Mouse (Mus musculus): ENCODE data around the gene Dctn1.

DNA sequence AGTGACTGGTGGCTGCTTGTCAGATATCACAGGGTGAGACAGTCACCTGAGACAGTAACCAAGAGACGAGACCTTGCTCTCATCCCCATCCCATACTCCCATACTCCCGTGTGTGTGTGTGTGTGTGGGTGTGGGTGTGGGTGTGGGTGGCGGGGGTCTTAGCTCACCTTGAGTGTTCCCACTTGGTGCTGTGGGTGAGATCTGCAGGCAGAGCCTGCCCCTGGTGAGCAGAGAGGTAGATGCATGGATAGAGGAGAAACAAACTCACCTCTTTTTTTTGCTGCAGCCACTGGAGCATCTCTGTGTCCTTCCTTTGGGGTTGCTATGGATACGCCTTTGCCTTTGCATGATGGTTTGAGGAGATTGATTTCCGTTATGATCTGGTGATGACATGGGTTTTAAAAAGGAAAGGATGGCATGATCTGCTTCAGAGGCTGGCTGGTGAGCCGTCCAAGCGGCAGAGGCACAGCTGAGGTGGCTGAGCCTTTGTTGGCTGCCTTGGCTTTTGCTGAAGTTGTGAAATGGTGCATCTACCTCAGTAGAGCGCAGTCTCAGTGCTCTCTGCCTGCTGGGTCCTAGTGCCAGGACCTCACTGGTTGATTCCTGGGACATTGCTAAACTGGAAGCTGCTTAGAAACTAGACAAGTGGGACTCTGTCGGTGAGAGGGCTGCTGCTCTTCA, 6.7 kb downstream of the Dctn1 start:
- no peak for TF ChIP-seq CTCF (IDR thresholded peaks at IDR 0.05; ENCODE audit: borderline replicate concordance, extremely low read depth, insufficient read depth, insufficient read length)
- TF ChIP-seq POLR2A (IDR thresholded peaks at IDR 0.05; ENCODE audit: borderline replicate concordance, extremely low read depth, insufficient read depth, insufficient read length, poor library complexity, severe bottlenecking) = 0 out of 2 replicates have a peak, but pooled peaks have one; percentile 12

All from brain, embryonic 14.5 days (tissue).